Mouse (Mus musculus) spleen, embryonic (tissue): Measurements from ENCODE around the gene Hist1h1c.

Experiments
- CTCF ChIA-PET: fragments of 350-600 bp; sonication (Branson Sonifier 250); formaldehyde crosslinking; loops from one replicate; lab custom pipeline; 2022; lab: Charles Lee

Gene Hist1h1c

GRCm38 (mm10) chr13:23759251-23759771 lies 20.7 kb downstream of the Hist1h1c start:
- CTCF ChIA-PET, result interaction anchor here (1.6 kb wide), 1 partner anchor 9 kb away, joined by 5 read pairs; the partner anchor contains the start of gene Hist1h2ab

GRCm38 (mm10) chr13:23759916-23760239 lies 21.3 kb downstream of the Hist1h1c start:
- CTCF ChIA-PET, result interaction anchor here (1.6 kb wide), 1 partner anchor 9 kb away, joined by 5 read pairs; the partner anchor contains the start of gene Hist1h2ab

GRCm38 (mm10) chr13:23760240-23760971 lies 21.8 kb downstream of the Hist1h1c start:
- CTCF ChIA-PET, result interaction anchor here (1.6 kb wide), 1 partner anchor 10 kb away, joined by 5 read pairs; the partner anchor contains the start of gene Hist1h2ab

- CTCF ChIA-PET, result no interaction called here
These were observed 22.6 kb downstream of the Hist1h1c start, which contains the start of gene Hist1h4a for GRCm38 (mm10) chr13:23760972-23761864. Gene Hist1h4a, minus strand, starts transcription at chr13:23761230.

GRCm38 (mm10) chr13:23761871-23762821 lies 23.5 kb downstream of the Hist1h1c start, which contains the start of gene Hist1h3a:
Gene Hist1h3a, minus strand, starts transcription at chr13:23762386.
- CTCF ChIA-PET, result interaction anchor here (0.5 to 0.8 kb wide), 3 partner anchors 12 to 827 kb away, joined by 3 to 4 read pairs (median 3); no protein-coding TSS in a partner anchor

- CTCF ChIA-PET, result interaction anchor here (0.6 kb wide), 1 partner anchor 51 kb away, joined by 3 read pairs; no protein-coding TSS in a partner anchor
These were observed 24.6 kb downstream of the Hist1h1c start for GRCm38 (mm10) chr13:23763242-23763585.

GRCm38 (mm10) chr13:23763586-23764323 lies 25.1 kb downstream of the Hist1h1c start, which contains the start of gene Hist1h1a:
Gene Hist1h1a, plus strand, starts transcription at chr13:23763666.
- CTCF ChIA-PET, result interaction anchor here (0.6 kb wide), 2 partner anchors 51 to 148 kb away, joined by 3 to 9 read pairs; no protein-coding TSS in a partner anchor

GRCm38 (mm10) chr13:23764324-23765171 lies 25.9 kb downstream of the Hist1h1c start:
- CTCF ChIA-PET, result interaction anchor here (0.5 to 0.6 kb wide), 3 partner anchors 32 to 1761 kb away, joined by 3 to 9 read pairs (median 6); no protein-coding TSS in a partner anchor

GRCm38 (mm10) chr13:23765172-23765513 lies 26.5 kb downstream of the Hist1h1c start:
- CTCF ChIA-PET, result interaction anchor here (0.5 to 0.6 kb wide), 2 partner anchors 31 to 1761 kb away, joined by 3 to 6 read pairs; no protein-coding TSS in a partner anchor

- CTCF ChIA-PET, result no interaction called here
These were observed 28.2 kb downstream of the Hist1h1c start for GRCm38 (mm10) chr13:23766772-23767171.

- CTCF ChIA-PET, result interaction anchor here (0.6 kb wide), 2 partner anchors 71 to 302 kb away, joined by 3 to 6 read pairs; no protein-coding TSS in a partner anchor
These were observed 30.3 kb downstream of the Hist1h1c start for GRCm38 (mm10) chr13:23768834-23769397.

- CTCF ChIA-PET, result interaction anchor here (0.6 kb wide), 1 partner anchor 303 kb away, joined by 3 read pairs; no protein-coding TSS in a partner anchor
These were observed 31.0 kb downstream of the Hist1h1c start, which contains the start of gene Trim38 for GRCm38 (mm10) chr13:23769613-23770012. Gene Trim38, plus strand, starts transcription at chr13:23769913.

- CTCF ChIA-PET, result no interaction called here
These were observed 34.1 kb downstream of the Hist1h1c start for GRCm38 (mm10) chr13:23772561-23773313.

GRCm38 (mm10) chr13:23778339-23778738 lies 39.7 kb downstream of the Hist1h1c start:
- CTCF ChIA-PET, result interaction anchor here (0.7 kb wide), 1 partner anchor 8 kb away, joined by 10 read pairs; no protein-coding TSS in a partner anchor

GRCm38 (mm10) chr13:23779025-23779424 lies 40.4 kb downstream of the Hist1h1c start:
- CTCF ChIA-PET, result no interaction called here
